Mouse (Mus musculus) CH12.LX (cell line): ENCODE measurements around the gene Sptlc3.

Experiments used
- EP300 ChIP-seq: IDR thresholded peaks from 2 replicates; pipeline ENCODE4 v1.6.1; 2011; ENCODE audit warnings: low read length, improper control_type of control experiment
- KAT2A ChIP-seq: IDR thresholded peaks from 2 replicates; pipeline ENCODE4 v1.6.1; 2012; ENCODE audit warnings: low read length, improper control_type of control experiment, inconsistent platforms; ENCODE audit not compliant: insufficient replicate concordance
- ZC3H11A ChIP-seq: IDR thresholded peaks from 2 replicates; pipeline ENCODE4 v1.6.1; 2012; ENCODE audit warnings: low read depth, mild to moderate bottlenecking, inconsistent platforms, low read length, improper control_type of control experiment

DNA sequence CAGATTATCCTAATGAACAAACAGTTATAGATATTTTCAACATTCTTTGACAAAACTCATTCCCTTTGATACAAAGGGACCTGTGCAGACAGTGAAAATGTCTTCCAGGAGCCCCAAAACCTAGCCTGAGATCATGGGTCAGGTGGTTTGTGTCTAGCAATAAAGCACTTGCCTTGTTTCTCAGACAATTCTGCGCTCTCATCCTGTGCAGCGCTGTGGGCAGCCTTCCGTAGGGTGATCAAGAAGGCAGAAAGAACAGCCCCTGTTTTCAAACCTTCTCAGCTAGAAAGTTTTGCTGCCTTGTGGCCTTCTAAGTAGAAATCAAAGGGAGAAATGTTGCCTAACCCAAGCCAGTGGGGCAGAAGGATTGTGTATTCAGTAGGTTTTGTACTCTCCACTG lies 135.9 kb downstream of the Sptlc3 start:
- TF ChIP-seq ZC3H11A (no peak), KAT2A (no peak), EP300 (no peak)
